8 mouse cellular contexts compared by ENCODE assay signal in the genomic region with DNA sequence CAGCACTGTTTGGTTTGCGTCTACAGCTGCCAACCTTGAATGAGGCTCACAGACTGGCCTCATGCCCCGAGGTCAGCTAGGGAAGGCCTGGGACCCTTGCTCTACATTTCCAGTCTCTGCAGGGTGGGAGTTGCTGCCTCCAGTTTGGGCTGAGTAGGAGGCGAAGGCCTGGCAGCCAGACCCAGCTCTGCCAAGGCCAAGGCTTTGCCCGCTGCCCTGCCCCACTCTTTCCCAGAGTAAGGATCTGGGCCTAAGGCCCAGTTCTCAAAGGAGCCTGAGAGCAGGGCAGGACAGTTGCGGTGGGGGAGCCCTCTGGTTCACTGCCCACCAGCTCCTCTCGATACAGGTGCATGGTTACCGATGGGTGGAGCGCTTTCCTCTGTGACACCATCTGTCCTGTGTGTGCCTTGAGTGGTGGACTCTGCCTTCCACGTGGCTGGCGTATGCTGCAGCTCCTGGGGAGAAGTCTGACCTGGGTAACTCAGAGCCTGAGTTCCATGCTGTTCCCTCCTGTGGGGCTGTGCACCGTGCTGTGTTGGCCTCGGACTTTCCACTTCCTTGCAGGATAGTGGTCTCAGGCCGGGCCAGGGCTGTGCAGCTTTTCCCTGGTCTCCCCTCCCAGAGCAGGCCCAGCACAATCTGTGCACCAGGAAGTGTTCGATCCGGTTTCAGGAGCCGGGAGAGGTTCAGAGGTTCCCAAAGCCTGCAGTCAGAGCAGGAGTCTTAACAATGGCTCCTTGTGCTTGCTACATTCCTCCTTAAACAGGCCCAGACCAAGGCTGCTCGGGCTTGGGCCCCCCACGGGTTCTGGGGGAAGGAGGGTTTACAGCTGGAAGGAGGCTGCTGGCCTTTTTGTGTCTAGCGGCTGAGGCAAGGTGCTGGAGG.
DNase-seq lines count a peak whose midpoint lies in the region; ATAC-seq and TF ChIP-seq lines count a peak whose summit lies in the region.

No protein-coding gene starts in this region.

- no peaks in the 10 kb centered on the region for H3K27me3 ChIP-seq in hindbrain, embryonic 16.5 days (replicated peaks; ENCODE audit: control insufficient read depth, insufficient read depth, low read length)
- H3K27me3 ChIP-seq in liver, embryonic 15.5 days, result no peaks in the 10 kb centered on the region

- no peak overlapping the region for H3K4me2 ChIP-seq in hindbrain, embryonic 16.5 days (ENCODE audit: low read length)
- H3K4me2 ChIP-seq in liver, embryonic 15.5 days, result no peak overlapping the region

- peaks cover 17% of the 10 kb centered on the region for H3K4me1 ChIP-seq in hindbrain, embryonic 16.5 days (ENCODE audit: control insufficient read depth, insufficient read depth, low read depth, low read length)
- peaks cover 45% of the 10 kb centered on the region for H3K4me1 ChIP-seq in liver, embryonic 15.5 days (replicated peaks)

- peak overlapping the region; percentile 39 for H3K9ac ChIP-seq in hindbrain, embryonic 16.5 days (ENCODE audit: low read depth, low read length)
- no peak overlapping the region for H3K9ac ChIP-seq in liver, embryonic 15.5 days

- peak overlapping the region; percentile 57 for H3K27ac ChIP-seq in layer of hippocampus, adult 2 months
- H3K27ac ChIP-seq in hindbrain, embryonic 16.5 days (ENCODE audit: low read depth, low read length), result peak overlapping the region; percentile 62
- H3K27ac ChIP-seq in liver, embryonic 15.5 days (replicated peaks), result no peak overlapping the region

- H3K36me3 ChIP-seq in hindbrain, embryonic 16.5 days (ENCODE audit: control insufficient read depth, insufficient read depth, low read length), result no peaks in the 10 kb centered on the region
- no peaks in the 10 kb centered on the region for H3K36me3 ChIP-seq in liver, embryonic 15.5 days (replicated peaks)

- DNase-seq in layer of hippocampus, adult 2 months (ENCODE audit: low spot score in 2 of 2), result no peak
- no peak for DNase-seq in layer of hippocampus, postnatal 25 days (ENCODE audit: extremely low spot score in 1 of 2, low spot score in 1 of 2)
- DNase-seq in embryo, embryonic 11 days, result peak; percentile 81
- DNase-seq in left cerebral cortex, adult 9 months (ENCODE audit: low spot score in 2 of 2), result no peak
- no peak for DNase-seq in thymus, adult 18-20 months

- WGBS in hindbrain, embryonic 16.5 days, result 38% methylated on average over 19 of the region's 19 CpGs
- WGBS in liver, embryonic 15.5 days (ENCODE audit: insufficient replicate concordance), result 67% methylated on average over 19 of the region's 19 CpGs

- H3K9me3 ChIP-seq in hindbrain, embryonic 16.5 days (ENCODE audit: control insufficient read depth, low read length), result no peaks in the 10 kb centered on the region
- H3K9me3 ChIP-seq in liver, embryonic 15.5 days (replicated peaks), result no peaks in the 10 kb centered on the region

- no peak overlapping the region for H3K4me3 ChIP-seq in layer of hippocampus, adult 2 months
- H3K4me3 ChIP-seq in hindbrain, embryonic 16.5 days (ENCODE audit: low read length), result no peak overlapping the region
- H3K4me3 ChIP-seq in liver, embryonic 15.5 days (replicated peaks), result no peak overlapping the region

- TF ChIP-seq CTCF in layer of hippocampus, adult 2 months (conservative IDR thresholded peaks at IDR 0.05), result no peak

- peak; percentile 59 for ATAC-seq in hindbrain, embryonic 16.5 days
- peak; percentile 34; the same call in 1 of the 2 replicates for ATAC-seq in liver, embryonic 15.5 days (ENCODE audit: insufficient read depth)
- ATAC-seq in CD4-positive, CD25-positive, alpha-beta regulatory T cell, adult 4 months, result no peak
